Mouse (Mus musculus) midbrain, postnatal 0 days (tissue): Measurements from ENCODE around the gene Vwa3a. TPM values are rescaled to one million over a fixed set of nuclear protein-coding genes. Genes with fewer than 3 reads are reported as not detected.

Source experiments
- ATAC-seq: fragments of 200-750 bp; cut with Nextera tagmentation; 2 replicates; pipeline ENCODE4 v1.8.0; 2017; ENCODE audit warnings: moderate number of reproducible peaks, mild to moderate bottlenecking, moderate TSS enrichment, moderate library complexity; ENCODE audit not compliant: low FRiP score
- DNase-seq: peaks from one replicate; pipeline ENCODE4 v3.0.0-alpha.2; 2015; ENCODE audit warnings: low spot score
- H3K27ac ChIP-seq: fragments of 300-500 bp; sonication (generic); 2 replicates; pipeline ENCODE4 v1.5.1; 2014; ENCODE audit warnings: low read depth, mild to moderate bottlenecking, low read length, mixed read lengths
- H3K27me3 ChIP-seq: fragments of 300-500 bp; sonication (generic); 2 replicates; pipeline ENCODE4 v1.6.1; 2014; ENCODE audit warnings: low read length, control low read depth, mixed read lengths; ENCODE audit not compliant: insufficient read depth
- H3K36me3 ChIP-seq: fragments of 300-500 bp; sonication (generic); 2 replicates; pipeline ENCODE4 v1.6.1; 2014; ENCODE audit warnings: low read length, control low read depth, mixed read lengths; ENCODE audit not compliant: insufficient read depth
- H3K4me1 ChIP-seq: fragments of 300-500 bp; sonication (generic); 2 replicates; pipeline ENCODE4 v1.6.1; 2014; ENCODE audit warnings: mild to moderate bottlenecking, control low read depth, antibody characterized with exemption, low read length, mixed read lengths; ENCODE audit not compliant: insufficient read depth
- H3K4me2 ChIP-seq: fragments of 300-500 bp; sonication (generic); 2 replicates; pipeline ENCODE4 v1.6.1; 2014; ENCODE audit warnings: low read depth, mild to moderate bottlenecking, low read length, mixed read lengths; ENCODE audit not compliant: poor library complexity, severe bottlenecking
- H3K4me3 ChIP-seq: fragments of 300-500 bp; sonication (generic); 2 replicates; pipeline ENCODE4 v1.5.1; 2014; ENCODE audit warnings: low read depth, mild to moderate bottlenecking, low read length, moderate library complexity
- H3K9ac ChIP-seq: fragments of 300-500 bp; sonication (generic); replicated peaks from 2 replicates; pipeline ENCODE4 v1.6.1; 2014; ENCODE audit warnings: mild to moderate bottlenecking, low read length, moderate library complexity, mixed read lengths; ENCODE audit not compliant: poor library complexity, severe bottlenecking
- H3K9me3 ChIP-seq: fragments of 300-500 bp; sonication (generic); 2 replicates; pipeline ENCODE4 v1.6.1; 2016; ENCODE audit warnings: low read length, control low read depth
- CTCF ChIP-seq: IDR thresholded peaks from 2 replicates; pipeline ENCODE4 v1.5.1; 2016; ENCODE audit warnings: antibody characterized with exemption, mild to moderate bottlenecking
- WGBS: fragments of 180-500 bp; shearing (Covaris S2); extraction: QIAGEN DNeasy Blood & Tissue Kit; methylation state at CpG from one replicate; pipeline ENCODE4 v1.1.7; 2014; 5-methylcytosine and 5-hydroxymethylcytosine counted together
- polyA plus RNA-seq: library from polyadenylated mRNA; unstranded; fragments of >200 nt; fragmentation: Nextera tagmentation; extraction: Ambion mirVana; gene quantifications from 2 replicates; pipeline ENCODE4 v1.2.1, GENCODE M21; 2015
- total RNA-seq: library from RNA; depleted of rRNA; stranded (reverse); fragments of >200 nt; gene quantifications from 2 replicates; pipeline ENCODE4 v1.2.3, GENCODE M21; 2014

The Vwa3a gene
- total and polyA plus RNA-seq, 2 experiments from 2014 or later: 1.6 to 2.3 TPM

GRCm38 (mm10) chr7:120795544-120795943 is 56.4 kb downstream of the Vwa3a start:
- Histone ChIP-seq H3K9me3 (no peaks in the 10 kb centered on the region), H3K4me2 (no peak overlapping the region), H3K36me3 (no peaks in the 10 kb centered on the region), H3K27me3 (no peaks in the 10 kb centered on the region), H3K4me1 (no peaks in the 10 kb centered on the region), H3K4me3 (no peak overlapping the region), H3K9ac (no peak overlapping the region), H3K27ac (no peak overlapping the region)
- no peak for TF ChIP-seq CTCF
- no peak for DNase-seq
- WGBS: 72% methylated on average over 4 of the region's 4 CpGs
- no peak for ATAC-seq

GRCm38 (mm10) chr7:120796369-120796768 is 57.3 kb downstream of the Vwa3a start:
- no peak for ATAC-seq
- no peaks in the 10 kb centered on the region for H3K4me1 ChIP-seq
- no peaks in the 10 kb centered on the region for H3K9me3 ChIP-seq
- no peak for TF ChIP-seq CTCF
- no peak for DNase-seq
- no peaks in the 10 kb centered on the region for H3K27me3 ChIP-seq
- no peak overlapping the region for H3K4me3 ChIP-seq
- 77% methylated on average over 3 of the region's 3 CpGs for WGBS
- H3K9ac ChIP-seq: no peak overlapping the region
- no peak overlapping the region for H3K27ac ChIP-seq
- no peaks in the 10 kb centered on the region for H3K36me3 ChIP-seq
- H3K4me2 ChIP-seq: no peak overlapping the region

- TF ChIP-seq CTCF: no peak
- no peak overlapping the region for H3K27ac ChIP-seq
- no peak overlapping the region for H3K9ac ChIP-seq
- H3K9me3 ChIP-seq: no peaks in the 10 kb centered on the region
- H3K36me3 ChIP-seq: no peaks in the 10 kb centered on the region
- DNase-seq (no peak), ATAC-seq (no peak)
- H3K4me2 ChIP-seq: no peak overlapping the region
- WGBS: 97% methylated on average over 2 of the region's 2 CpGs
- H3K4me1 ChIP-seq: no peaks in the 10 kb centered on the region
- no peak overlapping the region for H3K4me3 ChIP-seq
- H3K27me3 ChIP-seq: no peaks in the 10 kb centered on the region
These were observed 64.2 kb downstream of the Vwa3a start for GRCm38 (mm10) chr7:120803268-120803667.

- Histone ChIP-seq H3K4me3 (peak overlapping the region; percentile 41), H3K27me3 (no peaks in the 10 kb centered on the region), H3K4me1 (no peaks in the 10 kb centered on the region), H3K36me3 (no peaks in the 10 kb centered on the region), H3K4me2 (peak overlapping the region; percentile 83), H3K9me3 (no peaks in the 10 kb centered on the region), H3K27ac (no peak overlapping the region), H3K9ac (peak overlapping the region; percentile 56)
- ATAC-seq (no peak), DNase-seq (no peak)
- TF ChIP-seq CTCF: no peak
- WGBS: 4% methylated on average over 15 of the region's 27 CpGs
These were observed 70.6 kb downstream of the Vwa3a start for GRCm38 (mm10) chr7:120809705-120810104.

- Histone ChIP-seq H3K4me2 (no peak within 1 kb of the TSS), H3K4me3 (no peak within 1 kb of the TSS), H3K9ac (no peak within 1 kb of the TSS), H3K27ac (no peak within 1 kb of the TSS), H3K9me3 (no peaks in the 10 kb centered on the region), H3K27me3 (no peaks in the 10 kb centered on the region), H3K4me1 (no peaks in the 10 kb centered on the region), H3K36me3 (no peaks in the 10 kb centered on the region)
- WGBS: 88% methylated on average over 6 of the region's 6 CpGs
- no peak for ATAC-seq
- TF ChIP-seq CTCF: no peak
- no peak for DNase-seq
These were observed 72.8 kb downstream of the Vwa3a start, which contains the start of gene Gm5737 for GRCm38 (mm10) chr7:120811834-120812415. Gene Gm5737 (plus strand): TSS chr7:120812365.

GRCm38 (mm10) chr7:120817552-120817951 is 78.4 kb downstream of the Vwa3a start:
- Histone ChIP-seq H3K36me3 (no peaks in the 10 kb centered on the region), H3K27ac (no peak overlapping the region; the same call in 1 of the 2 replicates), H3K4me1 (no peaks in the 10 kb centered on the region), H3K9ac (no peak overlapping the region), H3K4me3 (no peak overlapping the region), H3K9me3 (no peaks in the 10 kb centered on the region), H3K27me3 (no peaks in the 10 kb centered on the region), H3K4me2 (no peak overlapping the region)
- no peak for TF ChIP-seq CTCF
- 90% methylated on average over 6 of the region's 6 CpGs for WGBS
- no peak for ATAC-seq
- no peak for DNase-seq
